Mouse (Mus musculus) CD4-positive naive resting alpha-beta T cell, adult 76 days (primary cell): ENCODE data around the gene Slc25a30. TPM values are rescaled to one million over a fixed set of nuclear protein-coding genes. Genes with fewer than 3 reads are reported as not detected.

Experiments
- total RNA-seq: library from RNA; stranded (reverse); gene quantifications from one replicate; pipeline ENCODE4 v1.2.4, GENCODE M21; 2023

Gene Slc25a30
- total RNA-seq = 45.8 TPM

GRCm38 (mm10) chr14:75786868-75787793, at the start of gene Slc25a30:
Slc25a30 (minus strand) TSS chr14:75787037.

DNA sequence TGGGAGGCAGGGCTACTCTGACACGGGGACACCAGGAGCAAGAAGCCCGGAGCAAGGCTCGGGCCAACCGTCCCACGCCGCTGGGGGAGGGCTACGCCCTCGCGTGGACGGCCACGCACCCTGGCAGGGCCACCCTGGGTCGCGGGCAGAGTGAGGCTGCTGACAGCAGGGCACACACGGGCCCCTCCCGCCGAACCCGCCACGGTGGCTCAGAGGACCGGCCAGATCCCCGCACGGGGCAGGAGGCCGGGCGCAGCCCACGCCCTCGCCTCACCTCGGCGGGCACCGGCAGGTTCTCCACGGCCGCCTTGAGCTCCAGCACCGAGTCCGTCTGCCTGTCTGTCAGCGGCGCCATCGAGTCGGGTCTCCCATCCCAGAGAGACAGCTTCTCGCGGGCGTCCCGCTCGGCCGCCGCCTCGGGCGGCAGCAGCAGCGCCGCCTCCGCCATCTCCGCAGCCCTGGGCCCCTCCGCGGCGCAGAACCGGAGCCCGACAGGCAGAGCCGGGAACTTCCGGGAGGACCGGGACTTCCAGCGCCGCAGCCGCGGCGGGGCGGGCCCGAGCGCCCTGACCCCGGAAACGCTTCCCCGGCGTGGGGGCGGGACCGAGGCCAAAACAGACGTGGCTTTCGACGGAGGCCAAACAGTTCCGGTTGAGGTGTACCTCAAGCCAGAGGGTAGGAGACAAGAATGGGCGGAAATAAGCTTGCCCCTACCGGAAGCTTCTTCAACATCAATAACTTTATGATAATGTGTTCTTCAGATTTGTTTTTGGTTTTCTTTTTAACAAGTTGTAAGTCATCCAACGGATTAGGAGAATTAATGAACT, 32.6 kb downstream of the Slc25a30 start, which contains the start of gene Cog3:
TSS of gene Cog3 (minus strand) at position 527 of the 827 bp plus-strand sequence.

Other genes with a start within 250 kb of the Slc25a30 start
- not detected for gene Spert, start 193.9 kb downstream of the Slc25a30 start, total RNA-seq
- gene Erich6b, start 144.8 kb downstream of the Slc25a30 start, total RNA-seq = not detected
- gene Cog3, start 32.5 kb downstream of the Slc25a30 start, total RNA-seq = 41.7 TPM
- gene Tpt1, start 58.1 kb upstream of the Slc25a30 start, total RNA-seq = 9,051 TPM
- not detected for gene Kctd4, start 168.0 kb upstream of the Slc25a30 start, total RNA-seq
- gene Gtf2f2, start 223.8 kb upstream of the Slc25a30 start, total RNA-seq = 27.3 TPM